Mouse (Mus musculus) bone marrow, adult 2 months (tissue): ENCODE measurements around the gene Myo19.

Experiments used
- CTCF ChIP-seq: fragments of 200-500 bp; IDR thresholded peaks from 2 replicates; pipeline ENCODE4 v1.5.1; 2011; ENCODE audit warnings: low read length, control low read depth; ENCODE audit not compliant: control insufficient read depth, insufficient read depth
- POLR2A ChIP-seq: fragments of 200-500 bp; IDR thresholded peaks from 2 replicates; pipeline ENCODE4 v1.6.1; 2011; ENCODE audit warnings: low read depth, mild to moderate bottlenecking, control low read depth, low read length, borderline replicate concordance; ENCODE audit not compliant: control insufficient read depth

GRCm38 (mm10) chr11:84886236-84886635 lies 6.3 kb downstream of the Myo19 start:
- TF ChIP-seq POLR2A (no peak), CTCF (no peak)
